Mouse (Mus musculus) adrenal gland, postnatal 14 days (tissue): ENCODE results near the gene Etv4. TPM values are rescaled to one million over a fixed set of nuclear protein-coding genes. Genes with fewer than 3 reads are reported as not detected.

Experiments
- DNase-seq: peaks from one replicate; pipeline ENCODE4 v3.0.0; 2021; ENCODE audit warnings: mixed read lengths
- long read RNA-seq, 2 experiments: library from polyadenylated mRNA; stranded (forward); transcript quantifications; one replicate each; pipeline ENCODE4 v2.0.0; 2021
- total RNA-seq: library from RNA; stranded (reverse); gene quantifications from 2 replicates; pipeline ENCODE4 v1.2.3, GENCODE M21; 2021

Etv4 gene
- 3.0 and 3.6 TPM in 2 replicates for total RNA-seq
- long read RNA-seq, experiment 1, partial matches to known transcripts = 2 of 4 reads
- long read RNA-seq, experiment 1, other reads (novel, unspliced or antisense) = 2 of 4 reads
- long read RNA-seq, experiment 2, partial matches to known transcripts = 1 of 1 reads
- long read RNA-seq, experiment 2, other reads (novel, unspliced or antisense) = 0 of 1 reads

DNA sequence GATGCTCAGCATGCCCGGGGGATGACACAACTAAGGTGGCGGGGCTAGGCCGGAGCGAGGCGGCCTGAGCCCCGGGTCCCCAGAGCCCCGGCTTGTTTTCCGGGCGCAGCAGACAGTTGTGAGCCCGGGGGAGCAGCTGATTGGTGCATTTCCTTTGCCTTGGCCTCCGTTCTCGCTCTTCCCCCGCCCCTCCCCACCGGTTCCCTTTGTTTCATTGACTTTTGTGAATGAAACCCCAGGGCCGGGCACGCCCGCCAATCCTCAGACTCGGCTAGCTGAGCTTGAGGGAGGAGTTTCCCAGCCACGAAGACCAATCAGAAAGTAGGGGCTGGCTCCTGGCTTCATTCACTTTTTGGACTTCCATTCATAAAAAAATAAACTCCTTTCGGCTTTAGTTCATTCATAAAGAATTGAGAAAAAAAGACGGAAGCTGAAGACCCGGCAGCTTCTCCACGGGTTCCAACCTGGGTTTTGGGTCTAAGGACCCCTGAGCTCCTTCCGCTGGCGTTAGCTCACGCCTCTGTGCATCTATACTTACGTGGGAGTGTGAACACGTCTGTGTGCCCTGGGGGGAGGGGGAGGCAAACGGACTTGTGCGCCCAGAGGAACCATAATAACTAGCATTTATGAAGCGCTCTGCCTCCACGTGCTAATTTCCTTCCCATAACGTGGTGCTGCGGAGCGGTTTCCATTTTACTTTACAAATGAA is at the start of gene Etv4:
Gene Etv4, minus strand, starts transcription at position 229 of the 709 bp plus-strand sequence.
- peak; percentile 96 for DNase-seq

DNA sequence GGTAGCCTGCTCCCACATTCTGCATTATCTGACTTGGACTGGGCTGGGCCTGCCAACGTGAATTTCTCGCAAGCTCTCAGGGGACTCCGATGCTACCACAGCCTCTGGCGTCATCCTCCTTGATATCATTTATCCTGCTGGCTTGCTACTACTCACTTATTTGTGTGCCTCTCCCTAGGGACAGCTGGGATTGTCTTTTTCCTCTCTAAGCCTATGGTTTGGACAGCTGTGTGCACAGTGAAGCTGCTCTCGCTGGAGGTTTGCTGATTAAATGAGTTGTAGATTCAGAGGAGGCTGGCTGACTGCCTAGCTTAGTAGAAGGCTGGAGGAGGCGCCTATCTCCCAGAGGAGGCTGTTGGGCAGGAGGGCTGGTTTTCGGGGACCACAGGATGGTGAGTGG is 46.8 kb upstream of the Etv4 start:
- DNase-seq = no peak

DNA sequence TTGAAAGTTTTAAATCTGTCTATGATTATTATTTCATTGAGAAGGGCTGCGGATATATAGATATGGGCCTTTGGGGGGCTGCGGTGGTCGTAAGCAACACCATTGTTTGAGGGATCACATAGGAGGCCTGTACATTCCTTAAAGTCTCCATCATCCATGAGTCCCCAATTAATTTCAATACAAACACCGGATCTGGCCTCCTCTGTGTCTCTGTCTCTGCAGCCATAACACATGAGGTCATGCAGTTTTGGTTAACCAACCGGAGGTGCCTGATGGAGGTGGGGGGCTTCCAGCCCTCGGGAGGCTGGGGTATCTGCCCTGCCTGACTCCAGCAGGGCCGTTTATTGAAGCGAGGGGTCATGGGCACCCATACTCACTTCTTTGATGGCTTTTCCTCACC is 45.4 kb upstream of the Etv4 start:
- DNase-seq = no peak

DNA sequence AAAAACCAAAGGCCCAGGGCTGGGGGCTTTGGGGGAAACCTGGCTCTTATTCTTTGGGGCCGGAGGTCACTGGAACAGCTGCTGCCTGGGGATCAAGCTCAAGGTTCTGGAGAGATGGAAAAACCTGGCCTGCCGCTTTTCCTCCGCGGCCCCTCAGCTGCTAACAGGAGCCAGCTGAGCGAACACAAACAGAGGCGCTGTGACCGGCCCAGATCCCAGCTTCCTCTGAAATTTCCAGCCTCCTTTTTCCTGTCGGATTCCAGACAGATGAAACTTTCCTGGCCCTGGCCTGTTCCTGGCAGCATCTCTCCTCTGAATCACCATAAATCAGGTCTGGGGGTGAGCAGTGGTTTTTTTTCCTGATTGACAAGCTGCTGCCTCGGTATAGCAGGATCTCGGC is 44.9 kb upstream of the Etv4 start:
- DNase-seq = peak; percentile 36

DNA sequence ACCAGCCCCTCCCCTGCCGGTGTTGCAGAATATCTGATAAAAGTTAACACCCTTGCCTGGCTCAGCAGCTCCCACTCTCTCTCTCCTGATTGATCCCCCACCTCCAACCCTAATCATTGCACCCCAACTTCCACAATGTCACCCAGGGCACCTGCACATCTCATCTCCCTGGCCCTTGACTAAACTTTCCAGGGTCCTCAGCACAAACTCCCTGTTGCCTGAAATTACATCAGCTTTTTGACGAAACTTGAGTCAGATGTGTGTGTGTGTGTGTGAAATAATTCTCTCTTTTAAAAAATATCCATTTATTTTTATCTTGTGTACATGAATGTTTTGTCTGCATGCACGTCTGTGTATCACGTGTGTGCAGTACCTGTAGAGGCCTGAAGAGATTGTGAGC is 43.5 kb upstream of the Etv4 start:
- no peak for DNase-seq

DNA sequence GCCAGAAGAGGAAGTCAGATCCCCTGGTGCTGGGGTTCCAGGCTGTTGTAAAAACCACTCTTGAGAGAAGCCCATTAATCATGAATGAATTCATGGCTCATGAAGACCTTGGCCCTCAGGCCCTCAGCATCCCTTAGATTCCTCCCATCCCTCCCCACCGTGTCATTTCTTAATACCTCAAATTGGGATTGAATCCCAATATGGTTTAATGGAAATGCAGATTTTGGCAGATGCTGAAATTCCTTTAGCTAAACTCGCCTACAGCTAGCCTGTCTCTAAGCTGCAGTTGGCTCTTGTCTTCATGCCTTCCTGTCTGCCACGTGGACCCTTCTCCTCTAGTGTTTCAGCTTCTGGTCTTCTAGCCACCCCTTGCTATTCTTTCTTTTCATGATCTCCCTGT is 38.0 kb upstream of the Etv4 start:
- DNase-seq = no peak

DNA sequence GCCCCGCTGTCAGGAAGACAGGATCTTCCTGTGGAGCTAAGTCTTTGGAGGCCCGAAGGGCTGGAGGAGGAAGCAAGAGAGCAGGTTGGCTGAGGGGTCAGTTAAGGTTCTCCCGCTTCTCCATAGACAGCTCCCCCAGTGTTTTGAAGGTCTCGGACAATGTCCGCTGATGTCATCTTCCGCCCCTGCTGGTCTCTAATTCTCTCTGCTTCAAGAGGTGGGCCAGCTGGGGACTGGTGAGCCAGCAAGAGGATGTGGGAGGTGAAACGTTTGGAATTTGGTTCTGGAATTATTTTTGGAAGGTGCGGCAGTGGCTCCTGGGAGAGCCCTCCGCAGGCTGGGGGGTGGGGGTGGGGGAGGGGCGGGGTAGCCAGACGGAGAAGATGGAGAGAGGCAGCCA is 35.7 kb upstream of the Etv4 start:
- no peak for DNase-seq

DNA sequence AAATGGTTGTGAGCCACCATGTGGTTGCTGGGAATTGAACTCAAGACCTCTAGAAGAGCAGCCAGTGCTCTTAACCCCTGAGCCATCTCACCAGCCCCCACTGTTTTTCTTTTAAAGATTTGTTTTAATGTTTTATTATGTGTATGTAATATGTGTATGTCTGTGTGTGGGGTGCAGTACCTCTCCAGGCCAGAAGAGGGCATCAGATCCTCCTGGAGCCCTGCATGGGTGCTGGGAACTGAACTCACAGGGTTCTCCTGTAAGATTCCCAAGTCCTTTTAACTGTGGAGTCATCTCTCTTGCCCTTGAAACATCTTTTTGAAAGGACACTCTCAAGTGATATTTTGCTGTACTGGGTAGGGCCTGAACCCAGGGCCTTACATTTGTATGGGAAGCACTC is 34.7 kb upstream of the Etv4 start:
- DNase-seq = no peak

DNA sequence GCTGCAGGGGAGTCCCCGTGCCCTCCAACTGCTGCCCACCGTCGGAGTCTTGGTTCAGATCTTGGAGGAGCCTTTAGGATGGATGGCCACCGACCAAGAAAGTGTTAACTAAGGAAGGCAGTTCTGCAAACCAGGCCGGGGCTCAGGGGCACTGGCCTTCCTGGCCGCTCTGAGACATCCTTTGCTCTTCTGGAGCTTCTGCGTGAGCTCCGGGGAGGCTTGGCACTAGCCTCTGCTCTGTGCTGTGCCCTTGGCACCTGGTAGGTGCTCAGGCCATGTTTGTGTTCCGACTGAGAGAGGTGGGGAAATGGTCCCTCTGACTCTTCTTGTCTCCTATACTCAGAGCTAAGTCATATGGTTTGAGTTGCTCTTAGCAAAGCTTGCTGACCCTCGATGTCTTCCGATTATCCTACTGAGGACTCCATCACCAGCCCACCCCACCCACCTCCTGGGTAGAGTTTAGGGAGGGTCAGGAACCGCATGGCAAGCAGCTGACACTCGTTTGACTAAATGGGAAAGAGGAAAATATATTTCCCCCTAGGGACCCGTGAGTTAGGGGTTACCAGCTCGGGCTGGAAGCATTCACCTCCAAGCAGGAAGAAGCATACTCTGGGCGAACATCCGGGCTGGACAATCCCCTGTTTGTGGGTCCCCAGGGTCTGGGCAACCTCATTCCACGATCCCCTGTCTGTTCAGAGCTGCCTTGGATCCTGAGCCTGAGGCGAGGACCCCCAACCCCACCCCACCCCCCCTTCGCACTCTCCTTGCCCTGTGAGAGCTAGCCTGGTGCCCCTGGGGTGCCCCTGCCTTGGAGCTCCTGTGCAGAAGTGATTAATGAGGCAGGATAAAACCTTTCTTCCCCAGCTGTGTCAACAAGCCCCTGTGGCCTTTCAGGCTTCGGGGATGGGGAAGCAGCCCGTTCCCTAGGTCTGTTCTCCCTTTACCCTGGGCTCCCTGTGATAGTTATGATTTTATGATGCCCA is 30.2 kb upstream of the Etv4 start:
- DNase-seq = no peak

DNA sequence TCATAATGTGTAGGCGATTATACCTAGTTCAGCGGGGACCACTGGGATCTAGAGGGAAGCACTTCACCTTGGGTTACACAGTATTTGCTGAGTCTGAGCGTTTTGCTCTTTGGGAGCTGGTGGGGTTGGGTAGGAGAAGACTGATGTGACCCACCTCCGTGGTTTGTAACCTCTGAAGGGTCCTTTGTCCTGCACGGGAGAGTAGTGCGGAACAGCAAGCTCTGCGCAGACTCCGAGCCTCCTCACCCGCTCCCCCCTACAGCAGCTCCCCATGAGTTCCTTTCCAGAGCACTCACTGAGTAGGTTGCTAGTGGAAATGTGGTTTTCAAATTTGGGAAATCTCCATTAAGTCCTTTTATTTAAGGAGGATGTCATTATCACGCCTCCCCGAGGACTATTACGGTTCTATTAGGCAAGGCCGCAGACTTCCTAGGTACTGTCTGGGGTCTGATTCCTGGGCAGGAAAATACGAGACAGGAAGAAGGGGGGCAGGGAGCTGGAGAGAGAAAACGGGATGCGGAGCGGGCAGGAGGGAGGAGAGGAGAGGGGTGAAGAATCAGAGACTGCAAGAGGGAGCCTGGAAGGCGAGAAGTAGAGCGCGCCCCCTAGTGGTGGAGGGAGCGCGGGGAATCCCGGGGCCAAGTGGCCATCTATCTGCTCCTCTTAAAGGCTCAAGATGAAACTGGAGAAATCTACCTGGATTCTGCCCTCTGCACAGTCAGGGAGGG is 29.4 kb upstream of the Etv4 start:
- peak; percentile 91 for DNase-seq

DNA sequence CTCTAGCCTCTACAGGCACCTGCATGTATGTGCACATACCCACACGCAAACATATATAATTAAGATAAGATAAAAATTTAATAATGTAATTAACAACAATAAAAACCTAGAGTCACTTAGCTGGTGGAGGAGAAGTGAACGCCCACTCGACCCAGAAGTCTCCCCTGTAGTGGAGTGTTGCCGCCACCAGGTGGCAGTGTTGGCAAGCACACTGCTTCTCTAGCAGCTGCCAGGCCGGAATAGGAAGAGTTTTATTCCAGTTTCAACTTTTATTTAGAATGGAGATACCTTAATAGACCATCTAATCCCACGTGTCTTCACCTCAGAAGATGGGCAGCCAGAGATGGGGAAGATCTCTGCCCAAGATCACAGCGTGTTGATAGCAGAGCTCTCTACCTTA is 28.1 kb upstream of the Etv4 start:
- peak; percentile 89 for DNase-seq

DNA sequence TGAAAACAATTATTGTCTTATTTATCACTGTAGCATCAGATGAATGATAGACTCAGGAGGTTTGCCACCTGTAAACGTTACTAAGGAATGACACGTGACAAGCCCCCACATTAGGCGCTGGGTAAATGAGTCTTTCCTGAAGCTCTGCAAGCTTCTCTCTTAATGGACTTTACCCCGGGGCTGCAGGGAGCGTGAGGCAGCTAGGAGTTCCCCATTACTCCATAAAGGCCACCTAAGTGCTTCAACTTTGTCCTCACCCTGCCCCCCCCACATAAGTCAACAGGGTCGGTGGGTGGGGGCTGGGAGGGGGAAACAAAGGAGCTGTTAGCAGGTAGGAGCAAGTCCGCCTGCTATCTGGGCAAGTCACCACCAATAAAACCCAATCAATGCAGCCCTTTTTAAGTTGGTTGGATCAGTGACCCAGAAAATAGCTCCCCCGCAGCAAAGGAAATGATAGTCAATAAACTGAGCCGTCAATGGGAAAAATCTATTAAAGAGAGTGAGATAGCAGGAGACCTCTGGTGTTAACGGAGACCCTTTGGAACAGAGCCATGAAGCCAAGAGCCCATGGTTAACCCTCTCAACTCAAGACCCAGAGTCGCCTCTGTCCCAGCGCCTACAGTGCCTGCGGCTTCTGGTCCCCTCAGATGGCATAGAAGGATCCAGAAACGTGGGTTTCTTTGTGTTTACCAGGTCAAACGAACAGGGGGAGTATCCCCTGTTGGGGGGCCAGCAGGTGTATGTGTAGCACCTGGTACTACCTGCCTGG is 24.1 kb upstream of the Etv4 start:
- DNase-seq = no peak

DNA sequence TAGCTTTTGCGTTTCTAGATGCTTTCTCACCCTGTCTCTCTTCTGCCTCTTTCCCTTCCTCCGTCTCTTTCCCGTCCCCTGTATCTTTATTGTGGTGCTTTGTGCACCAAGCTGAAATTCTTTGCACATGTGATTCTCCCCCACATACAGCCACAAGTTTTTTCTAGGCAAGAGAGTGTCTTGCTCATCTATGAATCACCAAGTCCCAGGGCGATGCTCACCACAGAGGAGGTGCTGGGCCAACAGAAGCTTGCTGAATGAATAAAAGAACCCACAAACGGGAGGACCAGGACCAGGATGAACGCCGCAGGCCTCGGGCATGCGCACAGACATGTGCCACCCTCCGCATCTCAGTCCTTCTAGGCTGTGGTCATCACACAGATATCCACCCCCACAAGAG is 22.1 kb upstream of the Etv4 start:
- DNase-seq = no peak

DNA sequence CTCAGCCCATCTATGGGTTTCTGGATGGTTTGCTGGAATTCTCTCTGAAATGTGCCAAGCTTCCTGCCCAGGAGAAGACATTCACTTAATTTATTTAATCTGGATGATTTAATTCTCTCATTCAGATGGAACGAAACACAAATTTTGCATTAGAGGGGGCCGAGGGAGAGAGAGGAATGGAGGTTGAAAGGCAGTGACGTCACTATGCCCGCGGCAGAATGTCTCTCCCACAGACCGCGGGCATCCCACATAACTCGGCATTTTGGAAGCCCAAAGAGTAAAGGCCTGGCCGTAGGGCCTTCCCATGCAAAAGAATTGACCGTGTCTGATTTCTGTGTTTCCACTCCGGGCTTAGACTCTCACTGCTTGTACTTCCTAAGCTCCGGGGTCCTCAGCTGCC is 21.6 kb upstream of the Etv4 start:
- no peak for DNase-seq

DNA sequence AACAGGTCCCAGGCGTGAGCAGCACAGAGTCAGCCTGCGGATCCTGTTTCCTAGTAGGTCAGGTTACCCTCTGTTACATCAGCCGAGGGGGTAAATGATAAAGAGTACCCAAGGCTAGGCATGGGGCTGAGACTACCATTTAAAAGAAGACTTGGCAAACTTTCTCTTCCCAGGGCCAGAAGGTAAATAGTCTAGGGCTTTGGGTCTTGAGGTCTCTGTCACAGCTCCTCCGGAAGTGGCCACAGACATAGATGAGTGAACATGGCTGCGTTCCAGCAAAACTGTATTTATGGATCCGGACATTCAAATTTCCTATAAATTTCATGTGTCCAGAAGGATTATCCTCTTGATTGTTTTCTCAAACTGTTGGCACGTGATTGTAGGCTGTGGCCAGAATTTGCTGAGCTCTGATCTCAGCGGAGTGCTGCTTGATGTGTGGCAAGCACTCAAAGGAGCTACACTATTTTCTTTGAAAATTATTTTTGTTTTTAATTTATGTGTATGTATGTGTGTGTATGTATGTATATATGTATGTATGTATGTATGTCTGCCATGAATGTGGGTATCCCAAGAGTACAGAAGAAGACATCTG is 20.0 kb upstream of the Etv4 start:
- DNase-seq = no peak

DNA sequence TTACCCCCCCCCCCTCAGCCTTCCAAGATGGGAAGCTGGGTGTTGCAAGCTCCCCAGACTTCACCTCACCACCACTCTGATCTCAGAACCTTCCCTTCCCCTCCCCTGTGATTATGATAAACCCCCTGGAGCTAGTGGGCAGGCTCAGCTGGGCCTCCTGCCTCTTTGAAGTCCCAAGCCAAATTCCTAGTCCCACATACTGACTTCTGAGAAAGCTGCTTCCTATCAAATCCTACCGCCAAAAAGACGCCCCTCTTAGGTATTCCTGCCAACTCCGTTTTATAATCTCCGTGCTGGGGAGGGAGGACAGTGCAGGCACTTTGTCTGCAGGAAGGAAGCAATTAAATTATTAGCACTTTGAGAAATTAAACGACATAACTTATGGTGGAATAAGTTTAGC is 16.2 kb upstream of the Etv4 start:
- no peak for DNase-seq

DNA sequence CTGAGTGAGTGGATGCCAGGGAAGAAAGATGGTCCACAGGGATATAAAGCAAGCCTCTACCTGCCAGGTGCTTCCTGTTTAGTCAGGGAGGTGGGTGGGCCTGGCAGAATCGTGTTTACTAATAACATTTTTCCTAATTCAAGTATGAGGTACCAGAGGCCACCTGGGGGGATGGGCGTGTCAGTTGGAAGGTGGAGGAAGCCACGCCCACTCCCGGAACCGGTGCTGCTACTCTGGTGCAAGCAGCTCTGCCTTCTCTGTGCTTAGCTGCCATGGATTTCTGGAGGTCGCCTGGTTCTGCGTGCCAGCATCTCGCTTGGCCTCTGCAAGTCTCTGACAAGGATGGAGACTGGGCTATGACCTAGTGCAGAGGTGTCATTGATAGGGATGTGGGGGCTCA is 12.9 kb upstream of the Etv4 start:
- DNase-seq = no peak

DNA sequence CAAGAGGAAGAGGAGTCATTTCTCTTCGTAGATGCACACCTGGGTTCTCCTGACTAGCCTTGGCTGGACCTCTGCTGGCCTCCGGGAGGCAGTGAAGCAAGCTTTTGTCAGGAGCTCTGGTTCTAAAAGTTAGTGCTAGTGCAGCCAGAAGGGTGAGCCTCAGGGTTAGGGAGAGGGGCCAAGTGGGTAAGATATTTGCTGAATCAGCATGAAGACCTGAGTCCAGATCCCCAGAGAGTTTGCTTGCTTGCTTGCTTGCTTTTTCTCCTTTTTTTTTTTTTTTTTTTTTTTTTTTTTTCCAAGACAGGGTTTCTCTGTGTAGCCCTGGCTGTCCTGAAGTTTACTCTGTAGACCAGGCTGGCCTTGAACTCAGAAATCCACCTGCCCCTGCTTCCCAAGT is 12.2 kb upstream of the Etv4 start:
- peak; percentile 35 for DNase-seq

DNA sequence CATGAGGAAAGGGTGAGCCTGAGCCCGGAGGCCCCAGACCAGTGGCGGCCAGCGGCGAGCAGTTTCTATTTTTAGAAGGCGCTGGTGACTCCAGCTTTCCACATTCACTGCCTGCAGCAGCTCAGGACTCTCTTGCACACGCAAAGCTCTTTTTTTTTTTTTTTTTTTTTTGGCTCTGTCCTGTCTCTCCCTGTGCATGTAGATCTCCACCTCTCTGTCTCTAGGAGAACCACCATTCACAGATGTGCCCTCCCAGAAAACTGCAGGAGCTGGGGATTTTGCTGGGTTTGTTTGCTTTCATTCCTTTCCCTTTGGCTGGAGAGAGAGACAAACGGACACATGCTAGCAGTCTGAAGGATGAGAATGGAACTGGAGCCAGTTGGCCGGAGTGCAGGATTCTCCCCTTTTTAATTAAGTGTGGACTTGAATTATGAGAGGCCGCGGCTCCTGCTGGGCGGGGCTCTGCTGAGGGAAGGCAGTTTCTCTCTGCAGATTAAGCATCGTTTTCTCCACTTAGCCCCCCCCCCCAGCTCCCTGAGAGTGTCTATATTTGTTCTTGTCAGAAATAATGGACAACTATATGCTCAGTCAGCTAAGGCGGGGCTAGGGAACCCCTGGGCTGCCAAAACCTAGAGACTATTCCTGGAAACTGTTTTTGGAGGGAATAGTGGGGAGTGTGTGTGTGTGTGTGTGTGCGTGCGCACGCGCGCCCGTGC is 5.8 kb upstream of the Etv4 start:
- peak; percentile 41 for DNase-seq

DNA sequence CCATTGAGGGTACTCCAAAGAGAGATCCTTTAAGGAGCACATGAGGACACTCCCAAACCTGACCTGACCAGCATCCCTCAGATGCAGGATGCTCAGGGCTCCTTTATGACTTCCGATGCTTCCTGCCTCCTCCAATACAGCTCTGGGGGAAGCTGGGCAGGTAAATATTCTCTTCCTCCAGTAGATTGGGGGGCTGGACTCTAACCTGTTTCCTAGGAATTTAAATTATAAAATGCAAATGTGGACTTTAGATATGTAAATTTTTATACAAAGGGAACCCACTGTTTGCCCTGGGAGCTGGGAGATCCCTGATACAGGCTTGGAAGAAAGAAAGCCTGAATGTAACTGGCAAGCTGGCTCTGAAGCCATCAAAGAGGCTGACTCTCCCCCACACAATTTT is 2.3 kb upstream of the Etv4 start:
- no peak for DNase-seq

DNA sequence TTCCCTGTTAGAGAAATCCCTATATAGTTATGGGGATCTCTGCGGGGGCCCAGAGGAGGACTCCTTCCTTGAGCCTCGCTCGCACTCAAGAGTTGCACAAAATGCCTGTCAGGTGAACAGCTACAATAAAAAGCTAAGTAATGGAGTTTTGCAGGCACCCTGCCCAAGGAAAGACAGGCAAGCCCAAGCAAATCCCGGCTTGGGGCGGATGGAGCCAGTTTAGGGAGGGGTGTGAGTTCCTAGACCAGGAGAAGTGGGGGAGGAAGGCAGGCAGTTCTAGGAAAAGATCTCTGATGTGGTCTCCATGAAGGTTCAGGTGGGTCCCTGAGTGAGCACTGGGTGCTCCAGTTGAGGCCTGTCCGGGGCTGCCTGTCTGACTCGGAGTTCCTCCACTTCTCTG is 1.5 kb upstream of the Etv4 start:
- DNase-seq = no peak
